Mouse (Mus musculus) bone marrow macrophage, adult 2 months (primary cell): ENCODE results near the gene 2010300C02Rik.
"Not testable (repeated sequence)": the region's sequence is repeated elsewhere in the genome, so short reads cannot be mapped to it uniquely, and the experiment has no call there.

Experiments used
- CTCF ChIP-seq: IDR thresholded peaks from 2 replicates; pipeline ENCODE4 v1.5.1; 2012; ENCODE audit warnings: low read depth, mild to moderate bottlenecking, low read length, moderate library complexity
- POLR2A ChIP-seq: IDR thresholded peaks from 2 replicates; pipeline ENCODE4 v1.6.1; 2012; ENCODE audit warnings: mild to moderate bottlenecking, low read depth, low read length, borderline replicate concordance

DNA sequence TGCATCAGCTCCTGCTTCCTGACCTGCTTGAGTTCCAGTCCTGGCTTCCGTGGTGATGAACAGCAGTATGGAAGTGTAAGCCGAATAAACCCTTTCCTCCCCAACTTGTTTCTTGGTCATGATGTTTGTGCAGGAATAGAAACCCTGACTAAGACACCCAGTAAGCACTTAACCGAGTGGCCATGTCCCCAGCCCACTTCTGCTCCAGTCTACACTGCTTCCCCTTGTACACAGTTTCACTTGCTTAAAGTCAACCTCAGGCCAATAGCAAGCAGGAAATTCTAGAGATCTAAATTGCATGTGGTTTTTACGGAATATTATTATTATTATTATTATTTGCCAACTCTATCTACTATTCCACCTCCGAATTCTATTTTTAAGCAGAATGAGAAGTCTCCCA is 114.2 kb downstream of the 2010300C02Rik start:
- not testable (repeated sequence) for TF ChIP-seq CTCF, POLR2A
